Mouse (Mus musculus) lung, adult 2 months (tissue): ENCODE measurements around the gene Btg4. TPM values are rescaled to one million over a fixed set of nuclear protein-coding genes. Genes with fewer than 3 reads are reported as not detected.

Experiments
- DNase-seq: peaks from one replicate; pipeline ENCODE4 v3.0.0; 2022
- H3K4me1 ChIP-seq: fragments of 200-500 bp; 2 replicates; pipeline ENCODE4 v1.6.1; 2011; ENCODE audit warnings: low read length; ENCODE audit not compliant: control insufficient read depth, insufficient read depth
- H3K4me3 ChIP-seq: fragments of 200-500 bp; replicated peaks from 2 replicates; pipeline ENCODE3; 2011; ENCODE audit warnings: low read depth, mild to moderate bottlenecking, control low read depth, low read length; ENCODE audit errors: extremely low read depth
- CTCF ChIP-seq: fragments of 200-500 bp; IDR thresholded peaks from 2 replicates; pipeline ENCODE4 v1.5.1; 2011; ENCODE audit warnings: mild to moderate bottlenecking, low read length, control low read depth; ENCODE audit not compliant: insufficient read depth
- POLR2A ChIP-seq: fragments of 200-500 bp; IDR thresholded peaks from 2 replicates; pipeline ENCODE4 v1.6.1; 2011; ENCODE audit warnings: low read depth, mild to moderate bottlenecking, control low read depth, low read length, borderline replicate concordance; ENCODE audit errors: extremely low read depth
- WGBS: fragments of 180-500 bp; shearing (Covaris S2); methylation state at CpG from one replicate; pipeline ENCODE4 v1.1.7; 2018; 5-methylcytosine and 5-hydroxymethylcytosine counted together
- polyA plus RNA-seq: library from polyadenylated mRNA; depleted of rRNA; stranded (reverse); fragments of >200 nt; gene quantifications from 2 replicates; pipeline ENCODE4 v1.2.3, GENCODE M21; 2012; rRNA removed

The Btg4 gene
- polyA plus RNA-seq, result 0.08 TPM in 1 of 2 replicates, not detected in the other

DNA sequence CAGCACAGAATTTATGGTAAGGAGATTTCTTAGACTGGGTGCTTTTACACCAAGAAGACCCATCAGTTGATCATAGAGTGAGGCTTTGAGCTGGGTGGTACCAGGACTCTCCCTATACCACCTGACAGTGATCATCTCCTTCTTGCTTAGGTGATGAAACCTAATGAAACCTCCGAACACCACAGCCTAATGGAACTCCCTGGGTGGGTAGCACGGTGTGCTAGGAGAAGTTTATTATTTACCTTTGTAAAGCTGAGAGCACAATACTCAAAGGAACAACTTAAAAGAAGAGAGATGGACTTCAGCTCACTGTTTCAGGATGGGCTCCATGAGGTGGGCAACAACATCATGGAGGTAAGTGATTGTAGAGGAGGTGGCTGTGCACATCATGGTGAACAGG is at the start of gene Btg4:
Gene Btg4 (plus strand): TSS at position 301 of the 400 bp plus-strand sequence.
- 93% methylated on average over 2 of the region's 2 CpGs for WGBS
- no peak for DNase-seq
- no peak within 1 kb of the TSS for H3K4me3 ChIP-seq
- TF ChIP-seq CTCF (no peak), POLR2A (no peak)
- H3K4me1 ChIP-seq, result no peaks in the 10 kb centered on the region

DNA sequence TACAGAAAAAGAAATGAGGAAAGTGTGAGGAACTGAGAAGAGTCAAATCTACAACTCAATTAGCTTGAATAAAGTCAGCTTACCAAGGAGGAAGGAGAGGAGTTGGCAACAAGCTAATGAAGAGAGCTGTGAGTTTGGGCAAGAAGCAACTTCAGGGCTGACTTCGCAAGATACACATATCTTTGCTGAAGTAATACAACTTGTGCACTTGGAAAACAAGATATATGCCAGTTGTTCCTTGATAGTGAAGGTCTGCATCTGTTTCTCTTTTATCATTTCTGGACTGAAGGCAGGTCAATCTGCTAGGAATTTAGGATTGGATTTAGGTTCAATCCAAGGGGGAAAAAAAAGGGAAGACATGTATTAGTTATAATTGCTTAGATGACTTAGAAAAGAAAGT is 47.1 kb upstream of the Btg4 start:
- no peak for DNase-seq
- Histone ChIP-seq H3K4me3 (no peak overlapping the region), H3K4me1 (no peaks in the 10 kb centered on the region)
- TF ChIP-seq POLR2A (no peak), CTCF (no peak)
- WGBS, result 88% methylated on average over 1 of the region's 1 CpGs

DNA sequence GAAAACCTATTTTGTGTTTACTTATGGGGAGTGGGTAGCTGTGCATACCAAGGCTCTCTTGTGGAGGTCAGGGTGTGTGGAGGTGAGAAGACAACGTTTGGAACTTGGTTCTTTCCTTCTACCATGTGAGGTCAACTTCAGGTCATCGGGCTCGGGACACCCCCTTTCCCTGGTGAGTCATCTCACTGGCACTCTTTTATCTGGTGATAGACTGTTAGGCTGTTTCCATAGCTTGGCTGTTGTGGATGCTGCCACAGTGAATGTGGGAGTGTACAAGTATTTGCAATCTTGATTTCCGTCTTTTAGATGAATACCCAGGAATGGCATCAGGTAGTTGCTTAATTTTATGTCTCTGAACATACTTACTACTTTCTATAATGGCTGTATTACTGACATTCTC is 45.0 kb upstream of the Btg4 start:
- Histone ChIP-seq H3K4me3 (no peak overlapping the region), H3K4me1 (no peaks in the 10 kb centered on the region)
- 22% methylated on average over 4 of the region's 4 CpGs for WGBS
- DNase-seq, result no peak
- TF ChIP-seq POLR2A, result no peak
- no peak for TF ChIP-seq CTCF

DNA sequence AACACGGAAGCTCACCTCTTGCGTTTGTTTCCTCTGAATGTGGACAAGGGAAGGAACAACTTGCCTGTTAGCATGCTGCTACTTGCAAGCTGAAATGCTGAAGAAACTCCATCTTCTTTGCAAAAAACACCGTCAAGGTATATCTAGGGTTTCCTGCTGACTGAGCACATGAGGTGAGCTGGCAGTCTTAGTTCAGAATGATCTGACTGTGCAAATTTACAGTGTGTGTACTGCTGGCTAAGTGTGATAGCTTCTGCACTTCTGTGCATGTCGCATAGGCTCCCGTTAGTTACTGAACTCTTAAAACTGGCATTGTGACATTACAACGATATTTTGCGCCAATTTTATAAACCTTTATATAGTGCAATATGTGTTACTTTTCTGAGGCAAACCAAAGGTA is 41.0 kb upstream of the Btg4 start:
- WGBS, result 71% methylated on average over 7 of the region's 7 CpGs
- H3K4me1 ChIP-seq, result no peaks in the 10 kb centered on the region
- TF ChIP-seq POLR2A, result no peak
- no peak for DNase-seq
- no peak overlapping the region for H3K4me3 ChIP-seq

DNA sequence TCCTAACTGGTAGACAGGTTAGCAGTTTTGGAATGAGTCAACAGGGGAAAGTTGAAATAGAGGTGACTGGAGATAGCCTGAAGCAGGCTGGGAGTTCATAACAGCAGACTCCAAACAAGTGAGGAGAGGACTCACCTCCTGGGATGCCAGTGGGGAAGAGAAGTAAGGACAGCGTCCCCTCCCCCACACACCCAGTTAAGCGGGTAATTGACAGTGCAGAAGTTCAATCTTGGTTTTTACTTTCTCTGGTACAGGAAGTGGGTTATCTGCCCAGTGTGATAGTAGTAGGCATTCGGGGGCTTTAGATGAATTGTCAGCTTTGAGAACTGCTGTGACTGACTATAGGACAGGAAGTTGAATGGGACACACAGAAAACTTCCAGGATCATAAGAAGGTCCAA is 40.4 kb upstream of the Btg4 start:
- 43% methylated on average over 3 of the region's 3 CpGs for WGBS
- no peaks in the 10 kb centered on the region for H3K4me1 ChIP-seq
- no peak for DNase-seq
- H3K4me3 ChIP-seq, result no peak overlapping the region
- TF ChIP-seq CTCF, result no peak
- no peak for TF ChIP-seq POLR2A

DNA sequence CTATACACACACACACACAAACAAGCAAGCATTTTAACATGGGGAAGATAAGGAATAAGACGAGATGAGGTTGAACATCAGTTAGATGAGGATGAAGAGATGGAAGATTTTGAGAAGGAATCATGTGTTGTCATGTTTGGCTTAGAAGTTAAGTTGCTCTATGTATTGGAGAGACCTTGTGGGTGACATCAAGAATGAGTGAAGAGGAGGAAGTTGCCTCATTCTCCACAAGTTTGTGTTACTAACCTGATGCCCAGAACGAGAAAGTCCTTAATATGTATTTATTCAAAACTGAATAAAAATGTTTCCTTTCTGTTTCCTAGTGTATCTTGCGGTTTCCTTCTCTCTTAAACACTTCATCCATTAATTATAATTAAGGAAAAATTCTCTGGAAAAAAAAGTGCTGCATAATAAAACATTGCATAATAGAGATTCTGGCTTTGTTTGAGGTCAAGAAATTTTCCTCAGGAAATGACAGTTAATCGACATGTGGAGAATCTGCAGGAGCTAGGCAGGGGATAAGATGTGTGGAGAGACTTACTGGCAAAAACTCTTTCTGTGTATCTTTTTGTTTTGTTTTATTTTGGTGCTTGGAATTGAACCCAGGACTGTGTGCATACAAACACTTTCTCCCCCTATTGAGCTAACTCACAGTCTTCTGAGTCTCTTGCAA is 39.4 kb upstream of the Btg4 start:
- no peaks in the 10 kb centered on the region for H3K4me1 ChIP-seq
- no peak for DNase-seq
- TF ChIP-seq POLR2A (no peak), CTCF (no peak)
- 61% methylated on average over 4 of the region's 4 CpGs for WGBS
- H3K4me3 ChIP-seq, result no peak overlapping the region

DNA sequence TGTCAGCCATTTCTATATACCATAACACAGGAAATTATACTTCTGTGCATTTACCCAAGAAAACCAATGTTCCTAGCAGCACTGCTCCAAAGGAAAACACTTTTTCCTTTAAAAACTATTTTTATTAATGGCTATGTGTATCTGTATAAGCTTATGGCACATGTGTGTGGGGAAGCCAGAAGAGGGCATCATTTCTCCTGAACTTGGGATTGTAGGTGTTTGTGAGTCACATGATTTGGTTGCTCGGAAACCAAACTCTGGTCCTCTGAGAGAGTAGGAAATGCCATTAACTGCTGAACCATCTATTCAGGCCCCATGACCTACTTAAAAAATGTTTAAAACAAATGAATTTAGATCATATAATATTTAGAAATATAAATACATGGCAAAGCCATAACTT is 33.7 kb upstream of the Btg4 start:
- 77% methylated on average over 1 of the region's 1 CpGs for WGBS
- no peaks in the 10 kb centered on the region for H3K4me1 ChIP-seq
- TF ChIP-seq POLR2A (no peak), CTCF (no peak)

DNA sequence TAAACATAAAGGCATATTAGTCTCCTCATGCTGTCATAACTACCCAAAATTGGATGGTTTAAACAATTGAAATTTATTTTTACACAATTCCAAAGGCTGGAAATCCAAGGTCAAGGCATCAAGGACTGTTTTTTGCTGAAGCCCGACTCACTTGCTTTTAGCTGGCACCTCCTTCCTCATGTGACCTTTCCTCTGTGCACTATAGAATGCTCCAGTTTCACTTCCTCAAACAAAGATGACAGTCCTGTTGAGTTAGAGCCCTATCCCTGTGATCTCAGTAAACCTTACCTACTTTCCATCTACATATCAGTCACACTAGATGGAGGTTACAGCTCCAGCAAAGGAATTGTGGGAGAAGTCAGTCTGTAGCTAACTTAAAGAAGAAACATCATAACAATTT is 30.6 kb upstream of the Btg4 start:
- no peak for DNase-seq
- Histone ChIP-seq H3K4me1 (no peaks in the 10 kb centered on the region), H3K4me3 (no peak overlapping the region)
- TF ChIP-seq CTCF (no peak), POLR2A (no peak)
- 15% methylated on average over 1 of the region's 1 CpGs for WGBS

More for the DNA sequence above, 33.7 kb upstream of the Btg4 start:
- DNase-seq, result no peak
- no peak overlapping the region for H3K4me3 ChIP-seq

DNA sequence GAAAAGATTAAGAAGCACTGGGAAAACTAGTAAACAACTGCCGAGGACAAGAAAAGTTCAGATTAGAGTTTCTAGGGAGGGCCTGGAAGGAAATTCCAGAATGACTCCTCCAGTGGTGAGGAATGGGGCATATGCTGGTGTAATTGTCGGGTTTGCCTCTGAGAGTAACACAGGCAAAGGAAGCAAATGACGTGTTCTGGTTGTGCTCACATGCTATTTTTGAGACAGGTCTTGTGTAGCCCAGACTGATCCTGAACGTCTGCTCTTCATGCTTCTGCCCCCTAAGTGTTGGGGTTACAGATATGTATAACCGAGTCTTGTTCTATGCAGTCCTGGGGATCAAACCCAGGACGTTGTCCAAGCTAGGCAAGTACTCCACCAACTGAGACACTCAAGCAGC is 29.1 kb upstream of the Btg4 start:
- TF ChIP-seq CTCF, result no peak
- TF ChIP-seq POLR2A, result no peak
- 43% methylated on average over 6 of the region's 6 CpGs for WGBS
- DNase-seq, result no peak
- Histone ChIP-seq H3K4me3 (no peak overlapping the region), H3K4me1 (no peaks in the 10 kb centered on the region)

DNA sequence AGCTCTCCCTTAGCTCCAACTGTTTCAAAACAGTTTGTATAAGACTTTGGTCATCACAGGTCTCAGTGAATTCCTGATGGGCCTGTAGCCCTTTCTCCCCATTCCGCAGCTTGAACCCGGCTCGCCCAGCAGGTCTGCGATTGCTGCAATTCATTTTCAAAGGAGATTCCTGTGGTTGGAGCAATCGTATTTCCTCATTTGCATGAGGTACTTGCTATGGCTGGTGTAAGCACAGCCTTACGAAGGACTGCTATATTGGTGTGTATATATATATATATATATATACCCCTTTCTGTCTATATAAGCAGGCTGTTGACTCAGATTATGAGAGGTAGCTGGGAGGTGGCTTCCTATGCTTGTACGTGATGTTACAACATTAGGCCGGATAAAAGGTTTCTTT is 28.4 kb upstream of the Btg4 start:
- H3K4me1 ChIP-seq, result no peaks in the 10 kb centered on the region
- WGBS, result 73% methylated on average over 8 of the region's 8 CpGs
- no peak for TF ChIP-seq CTCF
- TF ChIP-seq POLR2A, result no peak
- no peak for DNase-seq
- no peak overlapping the region for H3K4me3 ChIP-seq
